Mouse (Mus musculus) E14TG2a.4 (cell line): Measurements from ENCODE around the gene Macrod2.

ENCODE experiments used
- H3K27me3 ChIP-seq: 2 replicates; pipeline ENCODE4 v1.6.1; 2014; ENCODE audit warnings: low read length, control low read depth; ENCODE audit not compliant: insufficient read depth
- H3K36me3 ChIP-seq: 2 replicates; pipeline ENCODE4 v1.6.1; 2014; ENCODE audit warnings: low read length, control low read depth; ENCODE audit not compliant: insufficient read depth
- H3K4me1 ChIP-seq: replicated peaks from 2 replicates; pipeline ENCODE4 v1.6.1; 2014; ENCODE audit warnings: low read depth, low read length, control low read depth
- H3K4me3 ChIP-seq: replicated peaks from 2 replicates; pipeline ENCODE4 v1.5.1; 2014; ENCODE audit warnings: mild to moderate bottlenecking, low read length
- H3K9me3 ChIP-seq: 2 replicates; pipeline ENCODE4 v1.6.1; 2014; ENCODE audit warnings: low read length, control low read depth
- CTCF ChIP-seq: conservative IDR thresholded peaks from 2 replicates; pipeline ENCODE4 v1.5.1; 2014; ENCODE audit warnings: low read length
- NANOG ChIP-seq: IDR thresholded peaks from 2 replicates; pipeline ENCODE4 v1.6.1; 2014; ENCODE audit warnings: borderline replicate concordance, low read length, mixed read lengths
- POU5F1 ChIP-seq: IDR thresholded peaks from 2 replicates; pipeline ENCODE4 v1.6.1; 2014; ENCODE audit warnings: low read length, borderline replicate concordance

Macrod2 gene

GRCm38 (mm10) chr2:140615451-140615850 lies 220.3 kb downstream of the Macrod2 start:
- Histone ChIP-seq H3K27me3 (no peaks in the 10 kb centered on the region), H3K36me3 (no peaks in the 10 kb centered on the region), H3K4me1 (no peaks in the 10 kb centered on the region), H3K4me3 (no peak overlapping the region), H3K9me3 (no peaks in the 10 kb centered on the region)
- TF ChIP-seq CTCF (no peak), POU5F1 (no peak), NANOG (no peak)

GRCm38 (mm10) chr2:140621730-140622337 lies 226.7 kb downstream of the Macrod2 start:
- Histone ChIP-seq H3K27me3 (no peaks in the 10 kb centered on the region), H3K4me3 (no peak overlapping the region), H3K36me3 (no peaks in the 10 kb centered on the region), H3K9me3 (no peaks in the 10 kb centered on the region), H3K4me1 (no peaks in the 10 kb centered on the region)
- TF ChIP-seq NANOG (no peak), POU5F1 (no peak), CTCF (no peak)

- Histone ChIP-seq H3K4me3 (no peak overlapping the region), H3K27me3 (no peaks in the 10 kb centered on the region), H3K4me1 (peaks cover 3% of the 10 kb centered on the region; the same call in 1 of the 2 replicates), H3K9me3 (no peaks in the 10 kb centered on the region), H3K36me3 (no peaks in the 10 kb centered on the region)
- no peak for TF ChIP-seq POU5F1
- no peak for TF ChIP-seq CTCF
- TF ChIP-seq NANOG, result no peak; the same call in 1 of the 2 replicates
These were observed 258.4 kb downstream of the Macrod2 start for GRCm38 (mm10) chr2:140653481-140653880.

- no peaks in the 10 kb centered on the region for H3K27me3 ChIP-seq
- no peaks in the 10 kb centered on the region for H3K36me3 ChIP-seq
- TF ChIP-seq POU5F1, result no peak
- TF ChIP-seq CTCF, result no peak
- no peak for TF ChIP-seq NANOG
- H3K4me3 ChIP-seq, result no peak overlapping the region
- H3K4me1 ChIP-seq, result peaks cover 3% of the 10 kb centered on the region; the same call in 1 of the 2 replicates
- H3K9me3 ChIP-seq, result no peaks in the 10 kb centered on the region
These were observed 258.9 kb downstream of the Macrod2 start for GRCm38 (mm10) chr2:140653978-140654377.

GRCm38 (mm10) chr2:140662673-140663072 lies 267.6 kb downstream of the Macrod2 start:
- H3K4me3 ChIP-seq, result no peak overlapping the region
- H3K9me3 ChIP-seq, result no peaks in the 10 kb centered on the region
- no peaks in the 10 kb centered on the region for H3K27me3 ChIP-seq
- peaks cover 6% of the 10 kb centered on the region; the same call in 1 of the 2 replicates for H3K36me3 ChIP-seq
- TF ChIP-seq CTCF (no peak), NANOG (no peak), POU5F1 (no peak)
- H3K4me1 ChIP-seq, result peaks cover 15% of the 10 kb centered on the region

- no peak overlapping the region for H3K4me3 ChIP-seq
- H3K9me3 ChIP-seq, result no peaks in the 10 kb centered on the region
- peaks cover 27% of the 10 kb centered on the region for H3K4me1 ChIP-seq
- 0 out of 2 replicates have a peak, but pooled peaks cover 2% of the 10 kb centered on the region for H3K27me3 ChIP-seq
- peaks cover 6% of the 10 kb centered on the region; the same call in 1 of the 2 replicates for H3K36me3 ChIP-seq
- no peak for TF ChIP-seq POU5F1
- TF ChIP-seq CTCF, result no peak
- TF ChIP-seq NANOG, result no peak
These were observed 269.3 kb downstream of the Macrod2 start for GRCm38 (mm10) chr2:140664381-140664780.

GRCm38 (mm10) chr2:140666846-140667245 lies 271.7 kb downstream of the Macrod2 start:
- Histone ChIP-seq H3K27me3 (peaks cover 10% of the 10 kb centered on the region), H3K36me3 (no peaks in the 10 kb centered on the region), H3K9me3 (no peaks in the 10 kb centered on the region), H3K4me1 (peaks cover 31% of the 10 kb centered on the region), H3K4me3 (no peak overlapping the region)
- no peak for TF ChIP-seq CTCF
- TF ChIP-seq NANOG, result no peak
- TF ChIP-seq POU5F1, result no peak

GRCm38 (mm10) chr2:140667261-140668047 lies 272.3 kb downstream of the Macrod2 start:
- TF ChIP-seq POU5F1 (no peak), NANOG (no peak), CTCF (no peak)
- no peaks in the 10 kb centered on the region for H3K36me3 ChIP-seq
- no peaks in the 10 kb centered on the region for H3K9me3 ChIP-seq
- H3K4me3 ChIP-seq, result no peak overlapping the region
- H3K4me1 ChIP-seq, result peaks cover 33% of the 10 kb centered on the region
- peaks cover 12% of the 10 kb centered on the region for H3K27me3 ChIP-seq
